Mouse (Mus musculus) mature B cell (primary cell): ENCODE measurements around the gene Mgarp.
"Not testable (repeated sequence)": the region's sequence is repeated elsewhere in the genome, so short reads cannot be mapped to it uniquely, and the experiment has no call there.

Experiments
- in situ Hi-C: fragments of 300-500 bp; cut with MboI; formaldehyde crosslinking; loops from 2 replicates; pipeline ENCODE4 v1.14.3; 2019

Mgarp gene

DNA sequence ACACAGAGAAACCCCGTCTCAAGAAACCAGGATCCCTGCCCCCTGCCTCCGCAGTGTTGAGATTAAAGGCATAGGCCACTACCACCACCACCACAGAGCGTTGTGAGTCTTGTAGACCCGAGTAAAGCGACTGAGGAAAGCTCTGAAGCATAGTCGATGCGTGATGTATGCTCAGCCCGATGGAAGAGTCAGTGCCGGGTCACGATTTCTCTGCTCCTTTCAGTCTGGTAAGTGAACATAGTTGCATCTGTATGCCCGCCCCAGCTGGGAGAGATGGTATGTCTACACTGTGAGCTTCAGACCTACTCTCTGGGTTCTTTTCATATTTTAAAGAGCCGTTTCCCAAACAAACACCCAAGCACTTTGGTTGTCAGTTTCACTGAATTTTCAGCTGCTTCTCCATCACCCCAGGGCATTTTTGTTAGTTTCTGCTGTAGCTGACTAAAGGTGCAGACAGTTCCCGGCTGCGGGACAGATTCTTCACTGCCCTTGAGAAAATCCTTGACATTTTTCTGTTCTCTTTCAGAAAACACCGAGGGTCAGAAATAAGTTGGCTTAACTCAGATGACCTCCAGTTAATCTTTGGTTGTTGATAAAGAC lies 1.3 kb upstream of the Mgarp start:
- in situ Hi-C loops = no loop called here

DNA sequence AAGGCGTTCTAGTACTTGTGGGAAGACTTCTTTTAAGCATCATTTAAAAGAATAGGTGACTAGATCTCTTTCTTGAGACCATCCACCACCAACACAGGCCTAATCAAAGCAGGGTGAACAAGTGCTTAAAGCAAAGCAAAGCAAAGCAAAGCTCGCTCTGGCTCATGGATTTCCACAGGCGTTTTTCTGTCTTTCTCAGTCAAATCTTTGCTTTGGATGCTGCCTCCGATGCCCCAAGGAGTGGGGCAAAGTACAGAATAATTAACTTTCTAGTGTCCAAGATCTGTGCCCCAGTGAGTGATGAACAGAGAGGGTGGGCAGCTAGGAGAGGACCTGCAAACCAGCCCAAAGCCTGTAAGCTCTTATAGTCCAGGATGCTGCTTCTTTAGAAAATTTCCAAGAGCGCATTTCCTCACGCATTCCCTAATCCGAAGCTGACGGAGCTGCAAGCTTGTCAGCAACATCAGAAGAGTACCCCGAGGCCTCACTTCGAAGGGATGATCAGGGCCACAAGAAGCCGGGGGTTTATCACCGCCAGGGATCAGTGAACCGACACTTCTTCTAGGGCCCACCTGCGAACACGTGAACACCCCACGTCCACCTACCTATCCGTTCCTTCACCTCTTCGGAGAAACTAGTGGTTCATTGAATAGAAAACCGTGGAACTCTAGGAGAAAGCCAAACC lies 935 bp downstream of the Mgarp start:
- in situ Hi-C loops = no loop called here

DNA sequence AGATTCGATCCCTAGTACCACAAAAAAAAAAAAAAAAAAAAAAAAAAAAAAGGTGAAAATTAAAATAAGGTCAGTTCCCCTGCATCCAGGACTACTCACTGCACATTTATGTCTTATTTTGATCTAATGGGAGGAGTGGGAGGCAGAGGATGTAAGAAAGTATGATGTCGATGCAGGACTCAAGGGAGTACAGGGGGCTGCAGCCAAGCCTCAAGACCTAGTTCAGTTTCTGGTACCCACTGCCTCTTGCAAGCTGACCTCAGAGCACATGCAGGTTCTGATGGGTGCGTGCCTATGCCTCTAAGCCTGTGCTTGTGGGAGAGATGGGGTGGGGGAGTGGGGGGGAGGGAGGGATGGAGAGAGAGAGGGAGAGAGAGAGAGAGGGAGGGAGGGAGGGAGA lies 1.7 kb downstream of the Mgarp start:
- in situ Hi-C loops = no loop called here

DNA sequence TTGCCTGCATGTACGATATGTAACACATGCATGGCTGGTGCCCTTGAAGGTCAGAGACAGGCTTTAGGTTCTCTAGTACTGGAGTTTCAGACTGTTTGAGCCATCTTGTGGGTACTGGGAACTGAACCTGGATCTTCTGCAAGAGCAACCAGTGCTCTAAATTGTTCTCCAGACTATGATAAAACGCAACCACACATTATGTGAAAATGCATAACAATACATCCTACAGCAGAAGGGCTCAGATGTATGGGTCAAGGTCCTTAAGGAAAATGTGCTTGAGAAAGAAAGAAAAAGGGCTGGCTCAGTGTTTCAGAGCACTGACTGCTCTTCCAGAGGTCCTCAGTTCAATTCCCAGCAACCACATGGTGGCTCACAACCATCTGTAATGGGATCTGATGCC lies 2.9 kb downstream of the Mgarp start:
- in situ Hi-C loops = no loop called here

DNA sequence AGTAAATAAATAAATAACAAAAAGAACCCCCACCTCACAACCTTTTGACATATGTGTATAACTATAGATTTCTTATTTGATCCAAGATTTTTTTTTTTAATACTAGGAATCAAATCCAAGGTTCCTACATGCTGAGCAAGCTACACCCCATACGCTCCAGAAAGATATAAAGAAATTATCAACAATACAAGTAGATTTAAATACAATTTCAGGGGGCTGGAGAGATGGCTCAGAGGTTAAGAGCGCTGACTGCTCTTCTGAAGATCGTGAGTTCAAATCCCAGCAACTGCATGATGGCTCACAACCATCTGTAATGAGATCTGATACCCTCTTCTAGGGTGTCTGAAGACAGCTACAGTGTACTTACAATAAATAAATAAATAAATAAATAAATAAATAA lies 3.5 kb downstream of the Mgarp start:
- in situ Hi-C loops = not testable (repeated sequence)

DNA sequence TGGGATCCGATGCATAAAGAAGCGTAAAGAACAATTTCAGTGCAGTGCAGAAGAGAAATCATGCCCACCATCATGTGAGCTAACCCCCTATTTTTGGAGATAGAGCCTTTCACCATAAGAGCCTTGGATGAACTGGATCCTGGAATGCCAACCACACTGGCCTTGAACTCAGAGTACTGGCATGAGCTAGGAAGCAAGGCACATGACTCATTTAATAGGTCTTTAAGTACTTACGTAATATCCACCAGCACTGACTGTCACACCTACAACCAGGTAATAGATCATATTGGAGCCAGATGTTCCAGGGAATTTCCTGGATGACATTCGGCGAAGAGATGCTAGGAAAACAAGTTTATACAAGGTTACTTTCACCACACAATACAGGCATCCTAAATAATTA lies 4.9 kb downstream of the Mgarp start:
- in situ Hi-C loops = no loop called here

DNA sequence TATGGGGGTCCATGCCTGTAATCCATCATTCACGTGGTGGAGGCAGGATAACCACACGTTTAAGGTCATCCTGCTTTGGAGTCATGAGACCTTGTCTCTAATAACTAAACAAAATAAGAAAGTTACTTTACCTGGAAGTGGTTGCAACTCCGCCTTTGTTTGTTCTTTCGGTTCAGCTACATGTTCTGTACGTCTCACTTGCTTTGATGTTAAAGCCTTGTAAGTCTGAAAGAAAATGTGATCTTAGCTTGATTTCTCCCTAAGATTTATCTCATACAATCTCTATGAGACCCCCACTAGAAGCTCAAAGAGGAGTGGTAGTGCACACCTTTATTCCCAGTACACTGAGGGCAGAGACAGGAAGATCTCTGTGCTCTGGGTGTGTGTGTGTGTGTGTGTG lies 5.4 kb downstream of the Mgarp start:
- in situ Hi-C loops = no loop called here

DNA sequence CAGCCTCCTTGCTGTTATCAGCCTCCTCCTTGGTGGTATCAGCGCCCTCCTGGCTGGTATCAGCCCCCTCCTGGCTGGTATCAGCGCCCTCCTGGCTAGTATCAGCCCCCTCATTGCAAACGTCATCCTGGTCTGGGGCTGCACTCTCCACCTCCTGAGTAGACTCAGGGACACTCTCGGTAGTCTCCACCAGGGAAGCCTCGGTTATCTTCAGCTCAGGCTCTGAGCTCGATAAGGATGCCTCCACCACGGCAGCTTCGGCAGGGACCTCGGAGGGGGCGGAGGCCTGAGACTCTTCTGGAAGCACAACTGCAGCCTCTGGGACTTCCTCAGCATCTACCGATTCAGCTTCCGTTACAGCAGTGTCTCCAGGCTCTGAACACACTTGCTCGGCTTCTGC lies 7.6 kb downstream of the Mgarp start:
- in situ Hi-C loops = no loop called here

DNA sequence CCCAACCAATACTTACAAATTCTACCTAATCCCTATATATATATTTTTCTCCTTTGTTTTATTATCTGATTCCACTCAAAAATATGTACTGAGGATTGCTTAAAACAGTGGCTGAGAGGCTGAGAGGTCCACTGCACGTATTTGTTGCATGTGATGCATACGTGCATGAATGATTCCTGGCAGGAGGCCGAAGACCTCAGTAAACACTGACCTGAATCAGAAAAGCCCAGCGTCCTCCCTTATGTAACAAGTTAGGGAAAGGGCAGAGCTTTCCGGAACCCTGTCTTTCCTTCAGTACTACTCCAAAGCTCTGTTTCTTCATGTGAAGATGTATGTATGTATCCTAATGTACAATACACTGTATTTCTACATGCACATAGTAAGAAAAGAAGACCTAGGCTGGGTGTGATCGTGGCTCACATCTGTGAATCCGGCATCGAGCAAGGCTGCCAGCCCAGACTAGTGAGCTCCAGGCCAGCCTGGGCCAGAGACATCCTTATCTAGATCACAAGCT lies 8.6 kb downstream of the Mgarp start:
- in situ Hi-C loops = no loop called here

DNA sequence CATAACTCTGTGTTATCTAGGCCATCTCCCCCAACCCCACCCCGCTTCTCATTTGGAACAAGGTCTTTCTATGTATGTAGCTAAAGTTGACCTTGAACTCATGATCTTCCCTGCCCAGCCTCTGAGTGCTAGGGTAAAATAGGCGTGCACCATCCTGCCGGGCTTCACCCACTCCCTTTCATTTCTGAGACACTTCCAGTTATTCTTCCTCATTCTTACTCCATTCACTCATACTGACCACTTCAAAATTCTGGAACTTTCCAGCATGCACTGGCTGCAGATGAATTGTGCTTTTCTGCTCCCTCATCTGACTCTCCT lies 9.4 kb downstream of the Mgarp start:
- in situ Hi-C loops = no loop called here

DNA sequence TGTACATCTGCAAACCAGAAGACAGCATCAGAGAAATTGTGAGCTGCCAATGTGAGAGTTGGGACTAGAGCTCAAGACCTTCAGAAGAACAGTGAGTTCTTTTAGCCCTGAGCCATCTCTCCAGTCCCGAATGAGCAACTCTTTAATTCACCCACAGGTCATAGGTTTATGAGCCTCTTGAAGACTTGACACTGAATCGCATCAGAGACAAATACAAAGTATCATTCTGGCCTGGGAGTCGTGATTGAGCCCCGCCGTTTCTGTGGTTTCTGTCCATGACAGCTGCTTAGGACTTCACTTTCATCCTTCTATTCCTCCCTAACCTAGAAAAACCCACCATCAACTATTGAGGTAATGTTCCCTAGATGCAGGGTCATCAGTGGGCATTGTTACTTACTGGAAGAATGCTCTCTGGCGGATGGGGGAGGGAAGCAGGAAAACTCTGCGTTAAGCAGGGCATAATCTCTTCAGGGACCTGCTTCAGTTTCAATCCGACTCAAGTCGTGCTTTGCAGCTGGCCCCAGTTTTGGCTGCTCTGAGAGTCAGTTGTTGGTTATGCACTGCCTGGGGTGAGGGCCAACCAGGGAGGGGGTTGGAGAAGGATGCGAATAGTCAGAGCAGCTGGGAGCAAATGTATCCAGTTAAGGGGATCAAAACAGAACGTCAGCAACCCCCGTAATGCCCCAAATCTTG lies 10.0 kb downstream of the Mgarp start:
- in situ Hi-C loops = no loop called here

DNA sequence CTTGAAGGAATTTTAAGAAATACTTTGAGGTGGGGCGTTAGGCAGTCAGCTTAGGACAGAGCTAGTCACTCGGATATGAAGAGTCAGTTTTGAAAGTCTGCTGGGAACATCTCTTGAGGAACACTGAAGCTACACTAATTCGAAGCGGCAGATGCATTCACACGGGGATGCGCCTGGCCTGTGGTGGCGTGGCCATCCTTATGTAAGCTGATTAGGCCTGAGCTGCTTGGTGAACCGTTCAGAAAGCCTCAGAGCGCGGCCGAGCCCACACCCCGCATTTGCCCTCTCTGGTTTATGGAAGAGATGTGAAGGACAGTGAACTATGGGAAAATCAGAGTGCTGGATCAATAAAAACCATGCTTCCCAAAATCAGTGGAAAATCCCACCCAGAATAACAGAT lies 13.1 kb downstream of the Mgarp start:
- in situ Hi-C loops = no loop called here

DNA sequence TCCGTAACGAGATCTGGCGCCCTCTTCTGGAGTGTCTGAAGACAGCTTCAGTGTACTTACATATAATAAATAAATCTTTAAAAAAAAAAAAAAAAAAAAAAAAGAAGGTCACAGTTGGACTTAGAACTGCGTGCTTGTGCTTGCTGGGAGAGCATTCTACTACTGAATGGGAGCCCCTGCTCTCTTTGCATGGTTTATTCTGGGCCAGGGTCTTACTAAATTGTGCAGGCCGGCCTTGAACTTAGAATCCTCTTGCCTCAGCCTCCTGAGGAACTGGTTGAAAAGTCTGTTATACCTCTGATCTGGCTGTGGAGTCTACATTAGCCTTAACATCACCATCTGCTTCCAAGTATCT lies 15.9 kb downstream of the Mgarp start:
- in situ Hi-C loops = no loop called here

DNA sequence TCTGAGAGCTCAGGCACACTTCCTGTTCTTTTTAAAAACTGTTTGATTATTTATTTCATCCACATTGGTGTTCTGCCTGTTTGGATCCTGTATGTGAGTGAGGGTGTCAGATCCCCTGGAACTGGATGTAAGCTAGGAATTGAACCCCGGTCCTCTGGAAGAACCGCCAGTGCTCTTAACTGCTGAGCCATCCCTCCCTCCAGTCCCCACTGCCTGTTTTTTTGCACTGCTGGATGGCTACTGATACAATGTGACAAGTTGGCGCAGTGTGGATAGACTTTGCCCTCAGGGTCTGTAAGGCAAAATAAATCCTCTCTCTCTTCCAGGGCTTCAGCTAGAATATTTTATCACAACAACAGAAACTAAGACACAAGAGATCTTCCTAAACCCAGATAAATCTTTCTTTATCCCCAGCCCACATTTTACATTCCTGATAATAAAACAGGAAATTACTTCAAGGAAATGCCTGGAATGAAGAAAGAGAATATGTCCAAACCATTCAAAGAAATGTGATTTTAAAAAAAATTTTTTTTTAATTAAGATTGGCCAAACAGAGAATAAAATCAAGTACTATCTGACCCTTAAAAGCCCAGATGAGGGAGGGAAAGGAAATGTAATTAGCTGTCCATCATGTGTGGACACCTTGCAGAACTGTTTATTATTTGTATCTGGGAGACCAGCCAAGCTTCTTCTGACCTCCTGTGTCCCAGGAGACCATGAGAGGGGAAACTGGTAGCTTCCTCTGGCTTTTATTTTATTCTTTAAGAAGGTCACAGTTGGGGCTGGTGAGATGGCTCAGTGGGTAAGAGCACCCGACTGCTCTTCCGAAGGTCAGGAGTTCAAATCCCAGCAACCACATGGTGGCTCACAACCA lies 16.5 kb downstream of the Mgarp start:
- in situ Hi-C loops = no loop called here

DNA sequence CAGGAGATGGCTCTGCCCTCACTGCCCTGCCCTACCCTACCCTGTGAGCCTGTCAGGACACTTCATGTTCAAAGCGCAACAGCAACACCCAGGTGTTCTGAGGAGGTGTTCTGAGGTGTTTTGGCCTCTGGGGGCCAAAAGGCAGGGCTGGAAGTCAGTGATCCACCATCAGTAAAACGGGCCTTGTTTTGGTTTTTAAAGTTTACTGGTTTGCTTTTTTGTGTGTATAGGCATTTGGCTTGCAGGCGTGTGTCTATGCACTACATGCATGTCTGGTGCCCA lies 17.9 kb downstream of the Mgarp start:
- in situ Hi-C loops = no loop called here

DNA sequence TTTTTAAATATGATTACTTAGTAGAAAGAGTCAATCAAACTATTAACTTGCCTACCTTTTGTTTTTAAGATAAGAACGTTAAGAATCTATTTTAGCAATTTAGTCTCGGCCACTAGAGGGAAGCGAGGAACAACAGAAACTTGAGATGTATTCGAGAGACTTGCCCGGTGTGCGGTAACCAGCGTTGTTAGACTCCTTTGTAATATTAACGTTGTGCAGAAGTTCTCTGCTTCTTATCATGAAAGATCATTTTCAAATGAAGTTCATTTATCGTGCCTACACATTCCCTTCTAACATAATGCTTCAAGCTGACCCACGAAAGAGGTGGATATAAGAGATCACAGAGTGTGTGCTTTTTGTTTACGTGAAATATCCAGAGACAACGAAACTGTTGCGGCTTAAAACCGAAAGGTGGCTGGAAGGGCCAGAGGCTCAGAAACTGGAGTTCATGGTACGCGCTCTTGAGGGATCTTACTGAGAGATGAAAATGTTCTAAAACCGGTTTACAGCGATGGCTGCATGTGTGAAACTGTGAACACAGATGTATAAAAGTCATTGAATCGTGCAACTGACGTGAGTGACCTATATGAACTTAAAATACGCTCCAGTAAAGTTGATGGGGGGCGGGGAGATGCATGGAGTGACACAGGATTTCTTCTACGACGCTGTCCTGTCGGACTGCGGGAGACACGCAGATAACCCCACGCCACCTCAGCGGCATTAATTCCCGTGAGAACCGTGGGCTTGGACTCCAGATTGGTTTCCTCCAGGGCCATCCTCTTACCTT lies 18.5 kb downstream of the Mgarp start:
- in situ Hi-C loops = no loop called here

DNA sequence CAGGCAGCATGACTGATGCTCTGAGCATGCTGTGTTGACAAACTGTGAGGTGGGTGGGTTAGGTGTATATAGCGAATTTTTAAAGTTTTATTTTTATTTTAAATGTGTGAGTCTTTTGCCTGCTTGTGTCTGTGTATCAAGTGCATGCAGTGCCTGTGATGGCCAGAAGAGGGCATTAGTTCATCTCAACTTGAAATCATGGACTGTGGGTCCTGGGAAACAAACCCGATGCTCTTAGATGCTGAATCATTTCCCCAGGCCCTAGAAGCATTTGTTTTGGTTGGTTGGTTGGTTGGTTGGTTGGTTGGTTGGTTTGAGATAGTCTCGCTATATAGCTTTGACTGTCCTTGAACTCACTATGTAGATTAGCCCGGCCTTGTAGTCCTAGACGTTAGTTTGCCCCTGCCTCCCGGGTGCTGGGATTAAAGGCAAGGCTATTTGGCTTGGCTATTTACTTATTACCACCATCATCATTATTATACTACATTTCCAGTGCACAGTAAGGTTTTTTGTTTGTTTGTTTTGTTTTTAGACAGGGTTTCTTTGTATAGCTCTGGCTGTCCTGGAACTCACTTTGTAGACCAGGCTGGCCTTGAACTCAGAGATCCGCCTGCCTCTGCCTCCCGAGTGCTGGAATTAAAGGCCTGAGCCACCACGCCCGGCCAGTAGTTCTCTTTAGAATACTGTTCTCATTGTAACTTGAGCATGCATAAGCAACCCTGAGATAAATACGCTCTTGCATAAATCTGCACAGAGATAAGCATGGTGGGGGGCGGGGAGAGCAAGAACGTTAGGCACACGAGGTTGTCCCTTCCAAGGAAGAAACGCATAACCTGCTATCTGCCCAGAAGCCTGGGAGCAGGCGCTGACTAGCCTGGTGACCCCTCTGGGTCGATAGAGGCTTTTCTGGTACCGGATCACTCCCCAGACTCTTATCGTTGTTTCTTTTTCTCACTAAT lies 21.0 kb downstream of the Mgarp start:
- in situ Hi-C loops = no loop called here

DNA sequence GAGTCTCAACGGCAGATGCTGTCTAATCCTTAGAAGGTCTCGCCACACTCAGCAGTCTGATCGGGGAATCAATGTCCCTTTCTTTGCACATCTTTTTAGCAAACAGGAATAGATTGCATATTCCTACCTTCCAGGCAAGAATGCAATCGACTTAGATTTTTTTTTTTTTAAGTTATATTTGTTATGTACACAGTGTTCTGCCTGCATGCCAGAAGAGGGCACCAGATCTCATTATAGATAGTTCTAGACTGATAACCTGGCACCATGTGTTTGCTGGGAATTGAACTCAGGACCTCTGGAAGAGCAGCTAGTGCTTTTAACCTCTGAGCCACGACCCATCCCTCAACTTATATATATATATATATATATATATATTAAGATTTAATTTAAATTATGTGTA lies 23.0 kb downstream of the Mgarp start:
- in situ Hi-C loops = no loop called here

DNA sequence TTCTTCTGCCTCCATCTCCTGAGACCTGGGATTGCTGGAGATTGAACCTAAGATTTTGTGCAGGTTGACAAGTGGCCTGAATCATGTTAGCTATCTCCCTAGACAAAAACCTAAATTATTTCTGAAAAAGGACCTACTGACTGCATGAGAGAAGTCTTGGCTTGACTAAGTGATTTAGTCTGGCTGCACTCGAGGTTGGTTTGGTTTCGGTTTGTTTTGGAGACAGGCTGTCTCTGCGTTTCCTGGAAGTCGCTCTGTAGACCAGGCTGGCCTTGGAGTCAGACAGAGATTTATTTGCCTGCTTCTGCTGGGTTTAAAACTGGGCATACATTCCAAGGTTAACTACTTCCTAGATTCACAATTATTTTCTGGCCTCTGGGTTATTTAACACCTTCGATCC lies 23.7 kb downstream of the Mgarp start:
- in situ Hi-C loops = no loop called here

DNA sequence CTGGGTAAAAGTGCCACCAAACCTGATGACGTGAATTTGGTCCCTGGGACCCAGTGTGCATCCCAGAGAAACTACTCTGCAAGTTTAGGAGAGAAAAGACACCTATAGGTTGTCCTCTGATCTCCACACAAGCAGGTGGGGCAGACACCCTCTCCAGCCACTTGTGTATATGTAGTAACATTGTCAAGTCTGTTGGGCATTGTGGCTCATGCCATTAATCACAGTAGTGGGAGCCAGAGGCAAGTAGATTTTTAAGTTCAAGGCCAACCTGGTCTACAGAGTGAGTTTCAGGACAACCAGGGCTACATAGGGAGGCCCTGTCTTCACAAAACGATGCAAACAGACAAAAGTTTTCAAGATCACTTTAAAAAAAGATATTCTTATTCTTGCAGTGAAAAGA lies 24.7 kb downstream of the Mgarp start:
- in situ Hi-C loops = no loop called here

DNA sequence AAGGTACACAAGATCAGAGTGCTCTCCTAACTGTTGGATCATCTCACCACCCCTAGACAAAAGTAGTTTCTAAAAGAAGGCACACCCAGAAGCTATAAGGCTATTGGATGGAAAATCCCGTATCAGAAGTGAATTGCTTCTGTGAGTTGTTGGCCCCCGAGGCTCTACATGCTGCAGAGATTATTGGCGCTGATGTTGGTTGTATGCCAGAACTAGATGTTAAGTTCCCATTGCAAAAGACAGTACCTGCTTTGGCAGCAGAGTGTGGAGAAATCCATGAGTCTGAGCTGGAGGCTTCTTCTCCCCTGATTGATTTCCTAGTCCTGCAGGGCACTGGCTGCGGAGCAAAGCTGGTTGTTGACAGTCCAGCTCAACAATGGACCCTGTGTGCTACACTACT lies 28.5 kb downstream of the Mgarp start:
- in situ Hi-C loops = no loop called here
